Mouse (Mus musculus) brain, adult 2 months (tissue): ENCODE results near the gene Lce3b.

ENCODE experiments used
- DNase-seq: peaks from one replicate; pipeline ENCODE4 v3.0.0; 2011; ENCODE audit warnings: low read depth, low spot score

Gene Lce3b

GRCm38 (mm10) chr3:92932679-92933078 lies at the start of gene Lce3b:
Lce3b (plus strand) TSS chr3:92932979.
- no peak for DNase-seq

GRCm38 (mm10) chr3:92894063-92894462 lies 38.7 kb upstream of the Lce3b start:
- no peak for DNase-seq

- no peak for DNase-seq
Measured at GRCm38 (mm10) chr3:92894489-92894888, 38.3 kb upstream of the Lce3b start.

DNA sequence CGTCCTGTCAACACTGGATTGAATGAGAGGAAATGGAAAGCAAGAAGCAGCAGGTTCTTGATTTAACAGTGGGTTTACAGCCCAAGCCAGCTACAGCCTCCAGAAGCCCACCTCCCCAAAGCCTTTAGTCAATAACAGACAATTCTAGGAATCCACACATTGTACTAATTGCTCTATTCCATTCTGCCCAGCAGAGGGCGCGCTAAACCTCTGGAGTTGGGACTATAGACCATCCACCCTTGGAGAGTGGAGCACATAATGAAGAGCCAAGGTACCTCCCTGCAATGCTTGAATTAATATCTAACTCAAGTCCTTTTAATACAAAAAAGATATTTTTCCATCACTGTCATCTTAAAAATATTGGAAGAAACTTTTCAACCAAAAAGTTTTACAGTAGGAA lies 29.8 kb upstream of the Lce3b start:
- DNase-seq: peak; percentile 23

GRCm38 (mm10) chr3:92903640-92904039 lies 29.1 kb upstream of the Lce3b start:
- peak; percentile 33 for DNase-seq

GRCm38 (mm10) chr3:92905182-92905581 lies 27.6 kb upstream of the Lce3b start:
- DNase-seq: no peak

GRCm38 (mm10) chr3:92907571-92907970 lies 25.2 kb upstream of the Lce3b start:
- DNase-seq: peak; percentile 58

- peak; percentile 61 for DNase-seq
Measured at GRCm38 (mm10) chr3:92920364-92920763, 12.4 kb upstream of the Lce3b start.

- DNase-seq: no peak
Measured at GRCm38 (mm10) chr3:92926130-92926529, 6.6 kb upstream of the Lce3b start, which contains the start of gene Lce3a. Lce3a (minus strand) TSS chr3:92926230.

DNA sequence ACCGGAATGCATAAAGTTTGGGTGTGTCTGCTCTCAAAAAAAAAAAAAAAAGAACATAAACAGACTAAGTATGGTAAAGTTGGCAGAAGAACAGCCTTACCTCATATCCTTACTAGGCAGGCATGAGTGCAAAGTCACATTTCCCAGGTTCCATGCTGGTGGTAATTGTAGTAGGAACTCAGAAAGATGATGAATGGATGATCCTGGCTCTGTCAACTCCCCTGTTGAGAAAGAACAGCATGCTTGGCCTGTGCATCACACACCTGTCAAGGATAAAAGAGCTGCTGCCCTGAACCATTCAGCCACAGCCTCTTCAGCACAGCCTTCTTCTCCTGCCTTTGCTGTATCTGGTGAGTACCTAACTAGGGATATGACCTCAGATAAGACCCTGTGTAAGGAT lies 11.4 kb downstream of the Lce3b start, which contains the start of gene Lce3c:
Gene Lce3c, plus strand, starts transcription at position 301 of the 400 bp plus-strand sequence.
- DNase-seq: no peak

DNA sequence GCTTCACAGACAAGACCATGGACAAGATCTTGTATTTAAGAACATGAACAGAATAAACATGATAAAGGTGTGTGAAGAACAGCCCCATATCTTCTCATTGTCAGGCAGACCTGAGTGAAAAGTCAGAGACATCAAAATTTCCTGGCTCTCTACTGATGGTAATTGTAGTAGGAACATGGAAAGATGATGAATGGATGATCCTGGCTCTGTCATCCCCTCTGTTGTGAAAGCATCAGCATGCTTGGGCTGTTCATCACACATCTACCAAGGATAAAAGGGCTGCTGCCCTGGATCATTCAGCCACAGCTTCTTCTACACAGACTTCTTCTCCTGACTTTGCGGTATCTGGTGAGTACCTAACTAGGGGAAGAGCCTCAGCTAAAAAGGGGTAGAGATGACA lies 24.3 kb downstream of the Lce3b start, which contains the start of gene Lce3d:
Gene Lce3d, plus strand, starts transcription at position 301 of the 400 bp plus-strand sequence.
- no peak for DNase-seq

DNA sequence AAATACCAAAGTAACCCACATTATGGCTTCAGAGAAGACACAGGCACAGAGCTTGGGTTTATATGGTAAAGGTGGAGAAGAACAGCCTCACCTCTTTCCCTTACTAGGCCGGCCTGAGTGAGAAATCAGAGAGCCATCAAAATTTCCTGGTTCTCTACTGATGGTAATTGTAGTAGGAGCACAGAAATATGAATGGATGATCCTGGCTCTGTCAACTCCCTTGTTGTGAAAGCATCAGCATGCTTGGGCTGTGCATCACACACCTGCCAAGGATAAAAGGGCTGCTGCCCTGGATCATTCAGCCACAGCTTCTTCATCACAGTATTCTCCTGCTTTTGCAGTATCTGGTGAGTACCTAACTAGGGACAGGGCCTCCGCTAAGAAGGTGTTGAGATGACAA lies 34.0 kb downstream of the Lce3b start, which contains the start of gene Lce3e:
Gene Lce3e, plus strand, starts transcription at position 301 of the 400 bp plus-strand sequence.
- no peak for DNase-seq

- DNase-seq: peak; percentile 13
Measured at GRCm38 (mm10) chr3:92978484-92978883, 45.7 kb downstream of the Lce3b start.
